Mouse (Mus musculus) embryonic facial prominence, embryonic 11.5 days (tissue): Measurements from ENCODE around the gene Sugct. TPM values are rescaled to one million over a fixed set of nuclear protein-coding genes. Genes with fewer than 3 reads are reported as not detected.

Experiments used
- ATAC-seq: fragments of 200-750 bp; cut with Nextera tagmentation; replicated peaks from 2 replicates; pipeline ENCODE4 v1.8.0; 2017; ENCODE audit warnings: low read depth; ENCODE audit not compliant: insufficient number of reproducible peaks, low FRiP score, low TSS enrichment
- DNase-seq: peaks from one replicate; pipeline ENCODE4 v3.0.0-alpha.2; 2015; ENCODE audit warnings: low spot score
- H3K27ac ChIP-seq: fragments of 300-500 bp; sonication (generic); replicated peaks from 2 replicates; pipeline ENCODE4 v1.5.1; 2014; ENCODE audit warnings: mild to moderate bottlenecking, low read depth, low read length, control low read depth
- H3K27me3 ChIP-seq: fragments of 300-500 bp; sonication (generic); 2 replicates; pipeline ENCODE4 v1.6.1; 2014; ENCODE audit warnings: mild to moderate bottlenecking, low read length, moderate library complexity, mixed read lengths; ENCODE audit not compliant: control insufficient read depth, insufficient read depth
- H3K36me3 ChIP-seq: fragments of 300-500 bp; sonication (generic); replicated peaks from 2 replicates; pipeline ENCODE4 v1.6.1; 2014; ENCODE audit warnings: low read depth, mild to moderate bottlenecking, low read length, moderate library complexity, mixed read lengths; ENCODE audit not compliant: control insufficient read depth, insufficient read depth
- H3K4me1 ChIP-seq: fragments of 300-500 bp; sonication (generic); 2 replicates; pipeline ENCODE4 v1.6.1; 2014; ENCODE audit warnings: low read length, mixed read lengths; ENCODE audit not compliant: control insufficient read depth, insufficient read depth
- H3K4me2 ChIP-seq: fragments of 300-500 bp; sonication (generic); 2 replicates; pipeline ENCODE4 v1.6.1; 2014; ENCODE audit warnings: low read depth, mild to moderate bottlenecking, control low read depth, low read length, moderate library complexity
- H3K4me3 ChIP-seq: fragments of 300-500 bp; sonication (generic); 2 replicates; pipeline ENCODE4 v1.5.1; 2014; ENCODE audit warnings: low read depth, low read length, control low read depth
- H3K9ac ChIP-seq: fragments of 300-500 bp; sonication (generic); replicated peaks from 2 replicates; pipeline ENCODE4 v1.6.1; 2014; ENCODE audit warnings: mild to moderate bottlenecking, control low read depth, low read length
- H3K9me3 ChIP-seq: fragments of 300-500 bp; sonication (generic); replicated peaks from 2 replicates; pipeline ENCODE4 v1.6.1; 2016; ENCODE audit warnings: mild to moderate bottlenecking, low read length, inconsistent platforms, mixed read lengths; ENCODE audit not compliant: control insufficient read depth
- WGBS: fragments of 180-500 bp; shearing (Covaris S2); extraction: QIAGEN DNeasy Blood & Tissue Kit; methylation state at CpG from one replicate; pipeline ENCODE4 v1.1.7; 2014; 5-methylcytosine and 5-hydroxymethylcytosine counted together
- polyA plus RNA-seq: library from polyadenylated mRNA; unstranded; fragments of >200 nt; fragmentation: Nextera tagmentation; extraction: Ambion mirVana; gene quantifications from 2 replicates; pipeline ENCODE4 v1.2.1, GENCODE M21; 2014

The Sugct gene
- polyA plus RNA-seq, 1 experiment from 2014 or later = 5.2 TPM

GRCm38 (mm10) chr13:17102372-17102771 lies 593.0 kb downstream of the Sugct start:
- Histone ChIP-seq H3K9ac (no peak overlapping the region), H3K36me3 (no peaks in the 10 kb centered on the region), H3K9me3 (no peaks in the 10 kb centered on the region), H3K27me3 (no peaks in the 10 kb centered on the region), H3K4me1 (no peaks in the 10 kb centered on the region), H3K27ac (no peak overlapping the region), H3K4me2 (no peak overlapping the region), H3K4me3 (no peak overlapping the region)
- DNase-seq = no peak
- 69% methylated on average over 1 of the region's 1 CpGs for WGBS
- no peak for ATAC-seq

GRCm38 (mm10) chr13:17086547-17086946 lies 608.8 kb downstream of the Sugct start:
- Histone ChIP-seq H3K9ac (no peak overlapping the region), H3K4me2 (no peak overlapping the region), H3K4me3 (no peak overlapping the region), H3K4me1 (no peaks in the 10 kb centered on the region), H3K27ac (no peak overlapping the region), H3K9me3 (no peaks in the 10 kb centered on the region), H3K27me3 (no peaks in the 10 kb centered on the region), H3K36me3 (no peaks in the 10 kb centered on the region)
- ATAC-seq (no peak), DNase-seq (peak; percentile 1)
- 53% methylated on average over 2 of the region's 2 CpGs for WGBS

- Histone ChIP-seq H3K9me3 (no peaks in the 10 kb centered on the region), H3K36me3 (no peaks in the 10 kb centered on the region), H3K27ac (no peak overlapping the region), H3K4me3 (no peak overlapping the region), H3K4me1 (no peaks in the 10 kb centered on the region), H3K27me3 (no peaks in the 10 kb centered on the region), H3K9ac (no peak overlapping the region), H3K4me2 (no peak overlapping the region)
- DNase-seq (peak; percentile 21), ATAC-seq (no peak)
Measured at GRCm38 (mm10) chr13:17086146-17086545, 609.2 kb downstream of the Sugct start.

GRCm38 (mm10) chr13:17084946-17085852 lies 610.2 kb downstream of the Sugct start:
- Histone ChIP-seq H3K4me3 (no peak overlapping the region), H3K36me3 (no peaks in the 10 kb centered on the region), H3K27me3 (no peaks in the 10 kb centered on the region), H3K4me2 (no peak overlapping the region), H3K27ac (no peak overlapping the region), H3K9ac (no peak overlapping the region), H3K9me3 (no peaks in the 10 kb centered on the region), H3K4me1 (no peaks in the 10 kb centered on the region)
- 39% methylated on average over 6 of the region's 6 CpGs for WGBS
- DNase-seq (peak; percentile 59), ATAC-seq (peak; percentile 79)

- Histone ChIP-seq H3K4me3 (no peak overlapping the region), H3K36me3 (no peaks in the 10 kb centered on the region), H3K27me3 (no peaks in the 10 kb centered on the region), H3K4me2 (no peak overlapping the region), H3K9me3 (no peaks in the 10 kb centered on the region), H3K4me1 (no peaks in the 10 kb centered on the region), H3K27ac (no peak overlapping the region), H3K9ac (no peak overlapping the region)
- ATAC-seq = no peak
- no peak for DNase-seq
- WGBS = 83% methylated on average over 2 of the region's 2 CpGs
Measured at GRCm38 (mm10) chr13:17081618-17082017, 613.7 kb downstream of the Sugct start.

- Histone ChIP-seq H3K27me3 (no peaks in the 10 kb centered on the region), H3K27ac (no peak overlapping the region), H3K36me3 (no peaks in the 10 kb centered on the region), H3K4me2 (no peak overlapping the region), H3K4me1 (no peaks in the 10 kb centered on the region), H3K9ac (no peak overlapping the region), H3K4me3 (no peak overlapping the region), H3K9me3 (no peaks in the 10 kb centered on the region)
- 73% methylated on average over 3 of the region's 3 CpGs for WGBS
- ATAC-seq (no peak), DNase-seq (no peak)
Measured at GRCm38 (mm10) chr13:17065552-17065951, 629.8 kb downstream of the Sugct start.

- Histone ChIP-seq H3K9ac (no peak overlapping the region), H3K4me3 (no peak overlapping the region), H3K27ac (no peak overlapping the region), H3K36me3 (no peaks in the 10 kb centered on the region), H3K4me1 (no peaks in the 10 kb centered on the region), H3K9me3 (no peaks in the 10 kb centered on the region), H3K27me3 (no peaks in the 10 kb centered on the region), H3K4me2 (no peak overlapping the region)
- DNase-seq (no peak), ATAC-seq (no peak)
- 97% methylated on average over 2 of the region's 2 CpGs for WGBS
Measured at GRCm38 (mm10) chr13:17056650-17057049, 638.7 kb downstream of the Sugct start.

- H3K36me3 ChIP-seq = no peaks in the 10 kb centered on the region
- no peak overlapping the region for H3K4me3 ChIP-seq
- 86% methylated on average over 3 of the region's 3 CpGs for WGBS
- H3K27me3 ChIP-seq = no peaks in the 10 kb centered on the region
- no peak overlapping the region for H3K4me2 ChIP-seq
- H3K4me1 ChIP-seq = no peaks in the 10 kb centered on the region
- H3K27ac ChIP-seq = no peak overlapping the region
- no peak overlapping the region for H3K9ac ChIP-seq
- ATAC-seq = no peak
- H3K9me3 ChIP-seq = no peaks in the 10 kb centered on the region
- no peak for DNase-seq
Measured at GRCm38 (mm10) chr13:17043426-17044224, 651.7 kb downstream of the Sugct start.
